Mouse (Mus musculus) kidney, adult 18-20 months (tissue): ENCODE data around the gene Zdhhc21.

ENCODE experiments used
- DNase-seq: peaks from one replicate; pipeline ENCODE4 v3.0.0; 2021

The Zdhhc21 gene

GRCm38 (mm10) chr4:82863316-82863715 is 3.6 kb upstream of the Zdhhc21 start:
- no peak for DNase-seq

- no peak for DNase-seq
Measured at GRCm38 (mm10) chr4:82861451-82861850, 1.7 kb upstream of the Zdhhc21 start.

- no peak for DNase-seq
Measured at GRCm38 (mm10) chr4:82860566-82860965, 808 bp upstream of the Zdhhc21 start.

GRCm38 (mm10) chr4:82858431-82859010 is 1.2 kb downstream of the Zdhhc21 start:
- no peak for DNase-seq

GRCm38 (mm10) chr4:82856986-82857385 is 2.8 kb downstream of the Zdhhc21 start:
- no peak for DNase-seq

GRCm38 (mm10) chr4:82853809-82854208 is 5.9 kb downstream of the Zdhhc21 start:
- DNase-seq = no peak

- DNase-seq = peak; percentile 9
Measured at GRCm38 (mm10) chr4:82848552-82849234, 11.1 kb downstream of the Zdhhc21 start.

GRCm38 (mm10) chr4:82837526-82838240 is 22.1 kb downstream of the Zdhhc21 start:
- DNase-seq = no peak

- DNase-seq = no peak
Measured at GRCm38 (mm10) chr4:82831155-82831554, 28.6 kb downstream of the Zdhhc21 start.

- no peak for DNase-seq
Measured at GRCm38 (mm10) chr4:82829429-82829828, 30.3 kb downstream of the Zdhhc21 start.

GRCm38 (mm10) chr4:82827001-82827400 is 32.8 kb downstream of the Zdhhc21 start:
- no peak for DNase-seq

- DNase-seq = no peak
Measured at GRCm38 (mm10) chr4:82817833-82818232, 41.9 kb downstream of the Zdhhc21 start.

- no peak for DNase-seq
Measured at GRCm38 (mm10) chr4:82816351-82816750, 43.4 kb downstream of the Zdhhc21 start.

- no peak for DNase-seq
Measured at GRCm38 (mm10) chr4:82815296-82815695, 44.5 kb downstream of the Zdhhc21 start.

- no peak for DNase-seq
Measured at GRCm38 (mm10) chr4:82813356-82813755, 46.4 kb downstream of the Zdhhc21 start.

- DNase-seq = no peak
Measured at GRCm38 (mm10) chr4:82807811-82808210, 51.9 kb downstream of the Zdhhc21 start.

- no peak for DNase-seq
Measured at GRCm38 (mm10) chr4:82806176-82806757, 53.5 kb downstream of the Zdhhc21 start.

GRCm38 (mm10) chr4:82804019-82804418 is 55.7 kb downstream of the Zdhhc21 start:
- no peak for DNase-seq

- no peak for DNase-seq
Measured at GRCm38 (mm10) chr4:82793608-82794007, 66.2 kb downstream of the Zdhhc21 start.

- no peak for DNase-seq
Measured at GRCm38 (mm10) chr4:82792906-82793580, 66.7 kb downstream of the Zdhhc21 start.

- DNase-seq = no peak
Measured at GRCm38 (mm10) chr4:82765513-82766216, 94.1 kb downstream of the Zdhhc21 start.

GRCm38 (mm10) chr4:82763586-82763985 is 96.2 kb downstream of the Zdhhc21 start:
- no peak for DNase-seq
